Mouse (Mus musculus) kidney, adult 2 months (tissue): ENCODE measurements around the gene Gm14137. TPM values are rescaled to one million over a fixed set of nuclear protein-coding genes. Genes with fewer than 3 reads are reported as not detected.
A peak's percentile ranks its signal among the peaks of the same experiment; 100 is the strongest.

ENCODE experiments used
- DNase-seq: peaks from one replicate; pipeline ENCODE4 v3.0.0; 2021
- H3K27ac ChIP-seq: fragments of 200-500 bp; 2 replicates; pipeline ENCODE4 v1.5.1; 2012; ENCODE audit warnings: low read depth, low read length, control low read depth, inconsistent platforms; ENCODE audit not compliant: insufficient read depth
- H3K27me3 ChIP-seq: fragments of 200-500 bp; replicated peaks from 2 replicates; pipeline ENCODE4 v1.6.1; 2012; ENCODE audit warnings: mild to moderate bottlenecking, moderate library complexity, low read length, inconsistent platforms; ENCODE audit not compliant: control insufficient read depth, insufficient read depth
- H3K36me3 ChIP-seq: fragments of 200-500 bp; 2 replicates; pipeline ENCODE4 v1.6.1; 2012; ENCODE audit warnings: mild to moderate bottlenecking, moderate library complexity, low read length, inconsistent platforms; ENCODE audit not compliant: control insufficient read depth, insufficient read depth
- H3K4me1 ChIP-seq: fragments of 200-500 bp; 2 replicates; pipeline ENCODE4 v1.6.1; 2011; ENCODE audit warnings: low read length; ENCODE audit not compliant: control insufficient read depth, insufficient read depth
- H3K4me3 ChIP-seq: fragments of 200-500 bp; 2 replicates; pipeline ENCODE4 v1.5.1; 2011; ENCODE audit warnings: mild to moderate bottlenecking, low read depth, low read length, control low read depth; ENCODE audit not compliant: insufficient read depth
- CTCF ChIP-seq: fragments of 200-500 bp; conservative IDR thresholded peaks from 2 replicates; pipeline ENCODE4 v1.5.1; 2011; ENCODE audit warnings: low read depth, mild to moderate bottlenecking, control low read depth, low read length, moderate library complexity, mixed read lengths; ENCODE audit not compliant: insufficient read depth, insufficient read length
- POLR2A ChIP-seq: fragments of 200-500 bp; IDR thresholded peaks from one replicate; pipeline ENCODE4 v1.6.1; 2011; ENCODE audit warnings: low read depth, low read length, control low read depth
- WGBS: fragments of 180-500 bp; shearing (Covaris S2); methylation state at CpG from one replicate; pipeline ENCODE4 v1.1.7; 2018; 5-methylcytosine and 5-hydroxymethylcytosine counted together
- polyA plus RNA-seq: library from polyadenylated mRNA; depleted of rRNA; stranded (reverse); fragments of >200 nt; gene quantifications from 2 replicates; pipeline ENCODE4 v1.2.3, GENCODE M21; 2012

Gene Gm14137
- polyA plus RNA-seq, 1 experiment, result 0.05 TPM

- H3K27ac ChIP-seq, result no peak overlapping the region
- WGBS, result 89% methylated on average over 4 of the region's 4 CpGs
- no peak for TF ChIP-seq CTCF
- TF ChIP-seq POLR2A, result no peak
- H3K4me3 ChIP-seq, result no peak overlapping the region
- no peaks in the 10 kb centered on the region for H3K36me3 ChIP-seq
- H3K27me3 ChIP-seq, result no peaks in the 10 kb centered on the region
- DNase-seq, result no peak
- no peaks in the 10 kb centered on the region; the same call in 1 of the 2 replicates for H3K4me1 ChIP-seq
These were observed 10.3 kb upstream of the Gm14137 start for GRCm38 (mm10) chr2:119163999-119164398.

- H3K4me1 ChIP-seq, result no peaks in the 10 kb centered on the region; the same call in 1 of the 2 replicates
- no peaks in the 10 kb centered on the region for H3K36me3 ChIP-seq
- no peak overlapping the region for H3K27ac ChIP-seq
- no peak for TF ChIP-seq POLR2A
- no peak for TF ChIP-seq CTCF
- no peak overlapping the region for H3K4me3 ChIP-seq
- no peaks in the 10 kb centered on the region for H3K27me3 ChIP-seq
- DNase-seq, result no peak
These were observed 8.9 kb upstream of the Gm14137 start for GRCm38 (mm10) chr2:119165401-119165800.

DNA sequence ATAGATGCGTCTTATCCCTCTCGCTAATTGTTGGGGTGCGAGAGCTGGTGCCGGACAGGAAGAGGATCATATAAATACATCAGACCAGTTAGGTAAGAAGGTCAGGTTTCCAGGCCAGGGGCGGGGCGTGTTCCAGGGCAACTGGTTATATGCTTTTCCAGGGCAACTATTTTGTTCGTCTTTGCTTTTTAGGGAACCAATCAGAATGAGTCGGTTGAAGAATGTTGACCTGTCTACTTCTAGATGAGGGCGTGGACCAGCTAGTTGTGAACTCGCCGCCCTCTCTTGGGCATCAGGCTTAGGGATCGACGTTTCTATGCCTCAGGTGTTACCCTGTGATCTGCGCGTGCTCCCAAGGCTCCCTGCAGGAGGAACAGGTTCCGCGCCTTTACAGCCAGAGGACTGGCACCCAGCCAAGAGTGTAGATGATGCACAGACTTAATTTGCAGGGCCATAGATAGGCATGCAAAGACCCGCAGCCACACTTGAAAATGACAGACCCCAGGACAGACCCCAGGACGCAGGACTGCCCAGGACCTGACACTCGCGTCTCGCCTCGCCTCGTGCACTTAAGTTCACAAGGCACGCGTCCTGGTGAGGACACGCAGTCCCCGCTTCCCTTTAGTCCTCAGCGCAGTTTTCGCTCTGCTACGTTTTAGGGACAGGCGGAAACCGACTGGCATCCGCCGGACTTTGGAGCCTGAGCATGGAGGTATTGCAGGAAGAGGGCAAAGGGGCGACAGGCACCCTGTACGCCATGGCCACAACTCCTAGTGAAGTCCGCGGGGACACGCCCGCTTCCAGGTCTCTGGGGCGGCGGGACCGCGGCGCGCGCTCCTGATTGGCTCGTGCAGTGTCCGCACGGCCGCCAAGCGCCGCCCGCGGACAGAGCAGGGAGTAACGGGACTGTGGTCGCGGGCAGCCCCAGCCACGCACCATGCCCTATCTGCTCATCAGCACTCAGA lies 7.1 kb upstream of the Gm14137 start, which contains the start of gene Gchfr:
Gene Gchfr, plus strand, starts transcription at position 873 of the 965 bp plus-strand sequence.
- no peaks in the 10 kb centered on the region for H3K36me3 ChIP-seq
- no peaks in the 10 kb centered on the region for H3K27me3 ChIP-seq
- H3K4me3 ChIP-seq, result peak within 1 kb of the TSS; percentile 53
- no peak for TF ChIP-seq POLR2A
- no peak for TF ChIP-seq CTCF
- H3K4me1 ChIP-seq, result no peaks in the 10 kb centered on the region; the same call in 1 of the 2 replicates
- WGBS, result under 1% methylated on average over 60 of the region's 60 CpGs
- DNase-seq, result peak; percentile 91
- H3K27ac ChIP-seq, result peak within 1 kb of the TSS; percentile 12; the same call in 1 of the 2 replicates

DNA sequence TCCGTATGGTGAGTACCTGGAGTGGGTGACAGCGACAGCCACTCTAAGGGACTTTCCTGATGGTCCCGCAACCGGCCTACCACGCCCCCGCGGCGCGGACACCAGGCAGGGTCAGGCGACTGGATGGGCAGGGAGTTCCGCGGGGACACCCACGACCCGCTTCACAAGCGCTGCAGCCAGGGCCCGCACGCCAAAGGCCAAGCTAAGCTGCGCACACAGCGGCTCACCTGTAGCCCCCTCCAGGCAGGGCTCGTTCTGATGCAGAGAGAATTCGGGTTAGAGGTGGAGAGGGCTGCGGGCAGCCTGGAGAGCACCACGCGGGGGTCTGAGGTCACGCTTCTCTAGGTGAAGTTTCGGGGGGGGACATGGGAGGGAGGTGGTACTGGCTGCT lies 6.4 kb upstream of the Gm14137 start:
- Histone ChIP-seq H3K36me3 (no peaks in the 10 kb centered on the region), H3K4me3 (peak overlapping the region; percentile 53), H3K4me1 (no peaks in the 10 kb centered on the region; the same call in 1 of the 2 replicates), H3K27ac (no peak overlapping the region), H3K27me3 (no peaks in the 10 kb centered on the region)
- WGBS, result 7% methylated on average over 26 of the region's 26 CpGs
- no peak for DNase-seq
- no peak for TF ChIP-seq CTCF

GRCm38 (mm10) chr2:119170282-119170681 lies 4.0 kb upstream of the Gm14137 start:
- H3K36me3 ChIP-seq, result no peaks in the 10 kb centered on the region
- no peaks in the 10 kb centered on the region for H3K4me1 ChIP-seq
- no peak overlapping the region for H3K4me3 ChIP-seq
- H3K27me3 ChIP-seq, result no peaks in the 10 kb centered on the region
- WGBS, result 92% methylated on average over 2 of the region's 2 CpGs
- TF ChIP-seq POLR2A (no peak), CTCF (no peak)
- no peak overlapping the region for H3K27ac ChIP-seq
- no peak for DNase-seq

DNA sequence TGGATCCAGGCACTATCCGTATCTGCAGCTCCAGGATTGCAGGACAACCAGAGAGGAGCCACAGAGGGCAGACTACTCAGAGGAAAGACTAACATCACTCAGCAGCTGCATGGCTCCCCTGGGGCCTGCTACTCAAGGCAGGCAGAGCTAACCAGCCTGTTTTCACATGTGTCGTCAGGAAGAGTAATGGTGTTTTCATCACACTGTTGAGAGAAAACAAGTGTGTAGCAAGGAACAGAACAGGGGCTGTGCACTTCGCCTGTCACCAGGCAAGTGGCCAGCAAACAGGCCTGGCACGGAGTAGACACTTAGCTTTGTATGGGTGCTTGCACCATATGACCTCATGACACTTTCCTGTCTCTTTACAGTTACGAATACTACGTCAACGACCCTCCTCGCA lies 2.7 kb upstream of the Gm14137 start:
- TF ChIP-seq POLR2A (no peak), CTCF (no peak)
- Histone ChIP-seq H3K27me3 (no peaks in the 10 kb centered on the region), H3K36me3 (no peaks in the 10 kb centered on the region), H3K4me1 (no peaks in the 10 kb centered on the region), H3K27ac (no peak overlapping the region), H3K4me3 (no peak overlapping the region)
- 73% methylated on average over 8 of the region's 8 CpGs for WGBS
- DNase-seq, result no peak

GRCm38 (mm10) chr2:119172446-119172845 lies 1.9 kb upstream of the Gm14137 start:
- Histone ChIP-seq H3K4me1 (no peaks in the 10 kb centered on the region), H3K36me3 (no peaks in the 10 kb centered on the region), H3K27ac (no peak overlapping the region), H3K27me3 (no peaks in the 10 kb centered on the region), H3K4me3 (no peak overlapping the region)
- DNase-seq, result no peak
- WGBS, result 89% methylated on average over 7 of the region's 7 CpGs
- TF ChIP-seq CTCF (no peak), POLR2A (no peak)
